ENCODE assay signal across 8 mouse cellular contexts in the genomic region with DNA sequence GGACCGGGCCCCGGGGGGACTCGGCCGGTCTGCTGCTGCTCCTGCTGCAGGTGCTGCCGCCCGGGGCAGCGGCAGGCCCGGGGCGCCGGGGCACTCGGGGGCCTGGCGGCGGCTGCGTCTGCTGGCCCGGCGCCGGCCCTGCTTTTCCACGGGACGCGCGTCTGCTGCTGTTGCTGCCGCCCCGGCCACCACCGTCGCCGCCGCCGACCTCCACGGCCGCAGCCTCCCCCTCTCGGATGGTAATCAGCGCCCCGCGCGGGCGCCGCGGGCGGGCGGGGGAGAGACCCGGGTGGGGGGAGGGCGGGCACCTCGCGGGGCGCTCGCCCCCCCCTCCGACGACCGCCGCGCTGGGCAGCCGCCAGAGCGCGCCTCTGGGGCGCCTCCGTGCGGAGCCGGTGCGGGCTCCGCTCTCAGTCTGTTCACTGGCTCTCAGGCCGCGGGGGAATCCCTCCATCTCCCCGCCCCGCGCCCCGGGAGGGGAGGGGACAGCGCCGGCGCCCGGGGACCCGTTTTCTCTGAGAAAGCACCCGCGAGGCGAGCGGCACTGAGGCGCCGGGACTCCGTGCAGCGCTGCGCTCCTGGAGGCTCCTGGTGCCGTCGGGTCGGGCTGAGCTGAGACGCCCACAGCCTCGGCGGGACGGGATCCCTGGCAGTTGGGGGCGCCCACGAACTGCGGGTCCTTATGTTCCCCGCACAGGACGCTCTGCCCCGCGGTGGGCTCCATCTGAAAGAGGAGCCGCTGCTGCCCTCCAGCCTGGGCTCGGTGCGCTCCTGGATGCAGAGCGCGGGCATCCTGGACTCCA. TPM values are rescaled to one million over a fixed set of nuclear protein-coding genes. Genes with fewer than 3 reads are reported as not detected.
DNase-seq lines count a peak whose midpoint lies in the region; ATAC-seq lines count a peak whose summit lies in the region.

No protein-coding gene starts in this region.

- no peak overlapping the region for H3K27ac ChIP-seq in brown adipose tissue, adult 24 weeks (replicated peaks; ENCODE audit: low read depth, low read length)
- peak overlapping the region; percentile 65 for H3K27ac ChIP-seq in kidney, embryonic 15.5 days
- no peak overlapping the region; the same call in 1 of the 2 replicates for H3K27ac ChIP-seq in lung, embryonic 15.5 days

- H3K9me3 ChIP-seq in kidney, embryonic 15.5 days (replicated peaks), result no peaks in the 10 kb centered on the region
- no peaks in the 10 kb centered on the region for H3K9me3 ChIP-seq in lung, embryonic 15.5 days

- peak overlapping the region; percentile 69 for H3K9ac ChIP-seq in kidney, embryonic 15.5 days
- peak overlapping the region; percentile 54 for H3K9ac ChIP-seq in lung, embryonic 15.5 days

- H3K27me3 ChIP-seq in kidney, embryonic 15.5 days, result peaks cover 44% of the 10 kb centered on the region
- peaks cover 37% of the 10 kb centered on the region for H3K27me3 ChIP-seq in lung, embryonic 15.5 days

- DNase-seq in left cerebral cortex, adult 18-20 months (ENCODE audit: low spot score in 2 of 2), result peak; percentile 15 to 35
- no peak for DNase-seq in left cerebral cortex, adult 9 months (ENCODE audit: low spot score in 2 of 2)
- peak; percentile 35 for DNase-seq in gastrocnemius, postnatal 25 days
- DNase-seq in retina, embryonic 14.5 days (ENCODE audit: low spot score), result peak; percentile 74

- under 1% methylated on average over 88 of the region's 99 CpGs for WGBS in kidney, embryonic 15.5 days
- 0% methylated on average over 53 of the region's 99 CpGs for WGBS in lung, embryonic 15.5 days

- peak overlapping the region; percentile 90 for H3K4me2 ChIP-seq in kidney, embryonic 15.5 days
- H3K4me2 ChIP-seq in lung, embryonic 15.5 days, result peak overlapping the region; percentile 81

- peak; percentile 50 for ATAC-seq in kidney, embryonic 15.5 days (replicated peaks; ENCODE audit: low FRiP score)
- ATAC-seq in lung, embryonic 15.5 days (ENCODE audit: borderline replicate concordance, extremely low read depth, low FRiP score, low TSS enrichment), result peak; percentile 45
- ATAC-seq in activated CD4-positive, CD25-positive, alpha-beta regulatory T cell, adult 4 months, result no peak

- no peaks in the 10 kb centered on the region for H3K4me1 ChIP-seq in brown adipose tissue, adult 24 weeks (ENCODE audit: control insufficient read depth, insufficient read depth, insufficient read length, low read length)
- peaks cover 55% of the 10 kb centered on the region for H3K4me1 ChIP-seq in kidney, embryonic 15.5 days
- H3K4me1 ChIP-seq in lung, embryonic 15.5 days, result peaks cover 12% of the 10 kb centered on the region

- H3K4me3 ChIP-seq in brown adipose tissue, adult 24 weeks (ENCODE audit: insufficient read depth, low read depth, low read length), result peak overlapping the region; percentile 64
- H3K4me3 ChIP-seq in kidney, embryonic 15.5 days (replicated peaks), result peak overlapping the region; percentile 78
- H3K4me3 ChIP-seq in lung, embryonic 15.5 days, result peak overlapping the region; percentile 74

- H3K36me3 ChIP-seq in kidney, embryonic 15.5 days, result 0 out of 2 replicates have a peak, but pooled peaks cover 8% of the 10 kb centered on the region
- no peaks in the 10 kb centered on the region for H3K36me3 ChIP-seq in lung, embryonic 15.5 days

RNA-seq across cellular contexts. Expression of a gene that starts 0.6 kb away (rescaled TPM):
- 1 to 10 TPM; 7.4 to 8.2 TPM for total RNA-seq in left cerebral cortex, adult 18-20 months (2021)
- polyA plus RNA-seq in brown adipose tissue, adult 24 weeks (2012; ENCODE audit: insufficient read depth, insufficient read length, missing spikeins), result 0.46 TPM in 1 of 2 replicates, not detected in the other
- total RNA-seq in gastrocnemius, postnatal 25 days (2021), result under 1 TPM; 0.19 to 0.49 TPM
- 2.1 and 2.8 TPM in 2 replicates for polyA plus RNA-seq in kidney, embryonic 15.5 days (2015; fragmentation: Nextera tagmentation; extraction: Ambion mirVana)
- 1.6 TPM in 2 replicates for polyA plus RNA-seq in lung, embryonic 15.5 days (2015; fragmentation: Nextera tagmentation; extraction: Ambion mirVana)
- not detected for polyA plus RNA-seq in activated CD4-positive, CD25-positive, alpha-beta regulatory T cell, adult 4 months (2017; shearing (Covaris generic))

RNA-seq across cellular contexts. Expression of a gene that starts 11.2 kb away (rescaled TPM):
- total RNA-seq in left cerebral cortex, adult 18-20 months (2021), result 100 to 1,000 TPM; 287 to 311 TPM
- polyA plus RNA-seq in brown adipose tissue, adult 24 weeks (2012; ENCODE audit: insufficient read depth, insufficient read length, missing spikeins), result 2,344 and 2,540 TPM in 2 replicates
- 100 to 1,000 TPM; 461 to 484 TPM for total RNA-seq in gastrocnemius, postnatal 25 days (2021)
- polyA plus RNA-seq in kidney, embryonic 15.5 days (2015; fragmentation: Nextera tagmentation; extraction: Ambion mirVana), result 188 and 191 TPM in 2 replicates
- 150 and 158 TPM in 2 replicates for polyA plus RNA-seq in lung, embryonic 15.5 days (2015; fragmentation: Nextera tagmentation; extraction: Ambion mirVana)
- polyA plus RNA-seq in activated CD4-positive, CD25-positive, alpha-beta regulatory T cell, adult 4 months (2017; shearing (Covaris generic)), result 100 to 1,000 TPM; 132 to 167 TPM

RNA-seq across cellular contexts. Expression of a gene that starts 21.3 kb away (rescaled TPM):
- 100 to 1,000 TPM; 114 to 135 TPM for total RNA-seq in left cerebral cortex, adult 18-20 months (2021)
- 19.8 and 20.3 TPM in 2 replicates for polyA plus RNA-seq in brown adipose tissue, adult 24 weeks (2012; ENCODE audit: insufficient read depth, insufficient read length, missing spikeins)
- total RNA-seq in gastrocnemius, postnatal 25 days (2021), result 10 to 100 TPM; 31.3 to 33.0 TPM
- 317 and 325 TPM in 2 replicates for polyA plus RNA-seq in kidney, embryonic 15.5 days (2015; fragmentation: Nextera tagmentation; extraction: Ambion mirVana)
- 262 and 272 TPM in 2 replicates for polyA plus RNA-seq in lung, embryonic 15.5 days (2015; fragmentation: Nextera tagmentation; extraction: Ambion mirVana)
- polyA plus RNA-seq in activated CD4-positive, CD25-positive, alpha-beta regulatory T cell, adult 4 months (2017; shearing (Covaris generic)), result 100 to 1,000 TPM; 293 to 306 TPM

Comparison
In these comparisons a context has a peak if more than half of its experiments do, and no peak if none do; other contexts are left out.
1. DNase-seq: peak in left cerebral cortex, adult 18-20 months (2 of 2), gastrocnemius, postnatal 25 days (single experiment) and retina, embryonic 14.5 days (single experiment); none in left cerebral cortex, adult 9 months (0 of 2).
2. RNA of a gene that starts 11.2 kb away (polyA plus RNA-seq): 2,344 to 2,540 TPM in brown adipose tissue, adult 24 weeks; 188 to 191 TPM in kidney, embryonic 15.5 days, 132 to 167 TPM in activated CD4-positive, CD25-positive, alpha-beta regulatory T cell, adult 4 months and 150 to 158 TPM in lung, embryonic 15.5 days; every median in the first group is over 10 times any median in the second.
3. RNA of a gene that starts 21.3 kb away (polyA plus RNA-seq): 317 to 325 TPM in kidney, embryonic 15.5 days, 293 to 306 TPM in activated CD4-positive, CD25-positive, alpha-beta regulatory T cell, adult 4 months and 262 to 272 TPM in lung, embryonic 15.5 days; 19.8 to 20.3 TPM in brown adipose tissue, adult 24 weeks; every median in the first group is over 10 times any median in the second.
4. Peak in every context shown above with its lines, with median percentiles within 50 percentile points of each other: H3K4me3 ChIP-seq.